Mouse (Mus musculus): Measurements from ENCODE around the gene Prrx1.

Prrx1 gene

GRCm38 (mm10) chr1:163313101-163313773 lies at the start of gene Prrx1:
Prrx1 (minus strand) TSS chr1:163313710.
- no peak for DNase-seq (ENCODE audit: low read depth, low spot score)

GRCm38 (mm10) chr1:163362202-163362601 lies 48.7 kb upstream of the Prrx1 start:
- no peak for DNase-seq (ENCODE audit: low read depth, low spot score)

GRCm38 (mm10) chr1:163361376-163361775 lies 47.9 kb upstream of the Prrx1 start:
- DNase-seq (ENCODE audit: low read depth, low spot score), result no peak

- no peak for DNase-seq (ENCODE audit: low read depth, low spot score)
Observed at GRCm38 (mm10) chr1:163360796-163361195, 47.3 kb upstream of the Prrx1 start.

GRCm38 (mm10) chr1:163359521-163359920 lies 46.0 kb upstream of the Prrx1 start:
- DNase-seq (ENCODE audit: low read depth, low spot score), result no peak

- DNase-seq (ENCODE audit: low read depth, low spot score), result no peak
Observed at GRCm38 (mm10) chr1:163358165-163358564, 44.7 kb upstream of the Prrx1 start.

- no peak for DNase-seq (ENCODE audit: low read depth, low spot score)
Observed at GRCm38 (mm10) chr1:163357733-163358132, 44.2 kb upstream of the Prrx1 start.

GRCm38 (mm10) chr1:163356167-163356566 lies 42.7 kb upstream of the Prrx1 start:
- no peak for DNase-seq (ENCODE audit: low read depth, low spot score)

GRCm38 (mm10) chr1:163355626-163356156 lies 42.2 kb upstream of the Prrx1 start:
- DNase-seq (ENCODE audit: low read depth, low spot score), result no peak

GRCm38 (mm10) chr1:163350988-163351387 lies 37.5 kb upstream of the Prrx1 start:
- no peak for DNase-seq (ENCODE audit: low read depth, low spot score)

GRCm38 (mm10) chr1:163345541-163345940 lies 32.0 kb upstream of the Prrx1 start:
- no peak for DNase-seq (ENCODE audit: low read depth, low spot score)

- no peak for DNase-seq (ENCODE audit: low read depth, low spot score)
Observed at GRCm38 (mm10) chr1:163344931-163345330, 31.4 kb upstream of the Prrx1 start.

- DNase-seq (ENCODE audit: low read depth, low spot score), result no peak
Observed at GRCm38 (mm10) chr1:163339219-163339561, 25.7 kb upstream of the Prrx1 start.

GRCm38 (mm10) chr1:163338525-163339218 lies 25.2 kb upstream of the Prrx1 start:
- no peak for DNase-seq (ENCODE audit: low read depth, low spot score)

- no peak for DNase-seq (ENCODE audit: low read depth, low spot score)
Observed at GRCm38 (mm10) chr1:163337821-163338220, 24.3 kb upstream of the Prrx1 start.

GRCm38 (mm10) chr1:163327279-163327678 lies 13.8 kb upstream of the Prrx1 start:
- no peak for DNase-seq (ENCODE audit: low read depth, low spot score)

- no peak for DNase-seq (ENCODE audit: low read depth, low spot score)
Observed at GRCm38 (mm10) chr1:163319669-163320571, 6.4 kb upstream of the Prrx1 start.

GRCm38 (mm10) chr1:163316920-163317319 lies 3.4 kb upstream of the Prrx1 start:
- DNase-seq (ENCODE audit: low read depth, low spot score), result no peak

GRCm38 (mm10) chr1:163314829-163315301 lies 1.4 kb upstream of the Prrx1 start:
- DNase-seq (ENCODE audit: low read depth, low spot score), result no peak

- no peak for DNase-seq (ENCODE audit: low read depth, low spot score)
Observed at GRCm38 (mm10) chr1:163313921-163314725, 613 bp upstream of the Prrx1 start.
